Mouse (Mus musculus): Measurements from ENCODE around the gene Nipa1. TPM values are rescaled to one million over a fixed set of nuclear protein-coding genes. Genes with fewer than 3 reads are reported as not detected.

Nipa1 gene
- polyA plus RNA-seq, 1 experiment = 2.3 TPM

GRCm38 (mm10) chr7:55991129-55991528 is 28.6 kb downstream of the Nipa1 start:
- H3K4me1 ChIP-seq (ENCODE audit: control insufficient read depth, insufficient read depth, low read length) = no peaks in the 10 kb centered on the region
- H3K4me3 ChIP-seq (ENCODE audit: low read depth, low read length) = no peak overlapping the region
- H3K36me3 ChIP-seq (ENCODE audit: control insufficient read depth, insufficient read depth, low read length, poor library complexity, severe bottlenecking) = no peaks in the 10 kb centered on the region
- no peaks in the 10 kb centered on the region for H3K9me3 ChIP-seq (replicated peaks; ENCODE audit: control insufficient read depth, insufficient read depth, low read length, poor library complexity, severe bottlenecking)
- no peak overlapping the region for H3K9ac ChIP-seq (ENCODE audit: low read depth, poor library complexity, severe bottlenecking)
- TF ChIP-seq POLR2A (IDR thresholded peaks at IDR 0.05; ENCODE audit: insufficient read depth, low read length) (no peak), CTCF (IDR thresholded peaks at IDR 0.05; ENCODE audit: low read depth, low read length) (no peak), EP300 (IDR thresholded peaks at IDR 0.05; ENCODE audit: insufficient read depth, low read depth, low read length) (no peak)
- no peak overlapping the region for H3K27ac ChIP-seq (ENCODE audit: insufficient read depth, low read length)
- no peaks in the 10 kb centered on the region for H3K27me3 ChIP-seq (ENCODE audit: control insufficient read depth, insufficient read depth, low read length, poor library complexity, severe bottlenecking)

- TF ChIP-seq CTCF (IDR thresholded peaks at IDR 0.05; ENCODE audit: low read depth, low read length) (peak; percentile 61), POLR2A (IDR thresholded peaks at IDR 0.05; ENCODE audit: insufficient read depth, low read length) (no peak)
- H3K4me3 ChIP-seq (ENCODE audit: low read depth, low read length) = no peak overlapping the region
- no peaks in the 10 kb centered on the region for H3K4me1 ChIP-seq (ENCODE audit: control insufficient read depth, insufficient read depth, low read length)
- H3K36me3 ChIP-seq (ENCODE audit: control insufficient read depth, insufficient read depth, low read length, poor library complexity, severe bottlenecking) = no peaks in the 10 kb centered on the region
- no peaks in the 10 kb centered on the region for H3K27me3 ChIP-seq (ENCODE audit: control insufficient read depth, insufficient read depth, low read length, poor library complexity, severe bottlenecking)
- H3K9me3 ChIP-seq (replicated peaks; ENCODE audit: control insufficient read depth, insufficient read depth, low read length, poor library complexity, severe bottlenecking) = no peaks in the 10 kb centered on the region
- H3K9ac ChIP-seq (ENCODE audit: low read depth, poor library complexity, severe bottlenecking) = no peak overlapping the region
- no peak overlapping the region for H3K27ac ChIP-seq (ENCODE audit: insufficient read depth, low read length)
Measured at GRCm38 (mm10) chr7:55986526-55987214, 33.1 kb downstream of the Nipa1 start.

GRCm38 (mm10) chr7:55984754-55985153 is 35.0 kb downstream of the Nipa1 start:
- Histone ChIP-seq H3K9ac (ENCODE audit: low read depth, poor library complexity, severe bottlenecking) (no peak overlapping the region), H3K4me3 (ENCODE audit: low read depth, low read length) (no peak overlapping the region), H3K36me3 (ENCODE audit: control insufficient read depth, insufficient read depth, low read length, poor library complexity, severe bottlenecking) (no peaks in the 10 kb centered on the region), H3K9me3 (replicated peaks; ENCODE audit: control insufficient read depth, insufficient read depth, low read length, poor library complexity, severe bottlenecking) (no peaks in the 10 kb centered on the region), H3K4me1 (ENCODE audit: control insufficient read depth, insufficient read depth, low read length) (no peaks in the 10 kb centered on the region), H3K27me3 (ENCODE audit: control insufficient read depth, insufficient read depth, low read length, poor library complexity, severe bottlenecking) (no peaks in the 10 kb centered on the region), H3K27ac (ENCODE audit: insufficient read depth, low read length) (no peak overlapping the region)
- TF ChIP-seq CTCF (IDR thresholded peaks at IDR 0.05; ENCODE audit: low read depth, low read length) = no peak
- no peak for TF ChIP-seq POLR2A (IDR thresholded peaks at IDR 0.05; ENCODE audit: insufficient read depth, low read length)
- no peak for TF ChIP-seq EP300 (IDR thresholded peaks at IDR 0.05; ENCODE audit: insufficient read depth, low read depth, low read length)

- no peaks in the 10 kb centered on the region for H3K9me3 ChIP-seq (replicated peaks; ENCODE audit: control insufficient read depth, insufficient read depth, low read length, poor library complexity, severe bottlenecking)
- H3K36me3 ChIP-seq (ENCODE audit: control insufficient read depth, insufficient read depth, low read length, poor library complexity, severe bottlenecking) = no peaks in the 10 kb centered on the region
- H3K4me1 ChIP-seq (ENCODE audit: control insufficient read depth, insufficient read depth, low read length) = no peaks in the 10 kb centered on the region
- H3K27me3 ChIP-seq (ENCODE audit: control insufficient read depth, insufficient read depth, low read length, poor library complexity, severe bottlenecking) = no peaks in the 10 kb centered on the region
- no peak for TF ChIP-seq POLR2A (IDR thresholded peaks at IDR 0.05; ENCODE audit: insufficient read depth, low read length)
- TF ChIP-seq EP300 (IDR thresholded peaks at IDR 0.05; ENCODE audit: insufficient read depth, low read depth, low read length) = no peak
- TF ChIP-seq CTCF (IDR thresholded peaks at IDR 0.05; ENCODE audit: low read depth, low read length) = no peak
- H3K4me3 ChIP-seq (ENCODE audit: low read depth, low read length) = no peak overlapping the region
- H3K27ac ChIP-seq (ENCODE audit: insufficient read depth, low read length) = no peak overlapping the region
- H3K9ac ChIP-seq (ENCODE audit: low read depth, poor library complexity, severe bottlenecking) = no peak overlapping the region
Measured at GRCm38 (mm10) chr7:55983107-55983506, 36.6 kb downstream of the Nipa1 start.

DNA sequence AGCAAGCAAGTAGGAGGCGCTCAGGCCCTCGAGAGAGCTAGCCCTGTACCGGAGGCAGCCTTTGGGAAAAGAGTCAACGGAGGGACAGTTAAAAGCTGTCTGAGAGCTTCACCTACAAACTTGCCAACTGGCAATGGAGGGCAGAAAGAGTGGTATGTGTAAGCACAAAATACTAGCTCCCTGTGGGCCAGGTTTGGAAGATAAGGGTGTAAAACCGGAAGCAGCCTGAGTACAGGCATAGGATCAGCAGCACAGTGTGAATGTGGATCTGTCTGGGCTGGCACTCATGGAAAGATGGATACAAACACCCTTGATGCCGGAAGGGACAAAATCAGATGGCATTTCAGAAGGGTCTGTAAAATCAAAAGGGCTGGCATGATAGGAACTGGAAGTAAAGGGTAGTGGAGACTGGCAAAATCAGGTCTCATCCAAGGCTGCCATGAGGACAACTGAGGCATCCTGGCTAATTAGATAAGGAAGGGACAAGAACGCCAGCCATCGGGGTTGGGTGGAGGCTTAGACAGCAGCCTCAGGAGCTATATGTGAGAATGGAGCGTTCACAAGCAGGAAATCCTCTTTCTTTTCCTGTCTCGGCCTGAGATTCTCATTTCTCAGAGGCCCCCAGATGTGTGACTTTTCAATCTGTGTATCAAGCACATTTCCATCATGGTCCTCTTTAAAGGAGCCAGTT is 37.6 kb downstream of the Nipa1 start:
- Histone ChIP-seq H3K9ac (ENCODE audit: low read depth, poor library complexity, severe bottlenecking) (no peak overlapping the region), H3K4me3 (ENCODE audit: low read depth, low read length) (no peak overlapping the region), H3K27ac (ENCODE audit: insufficient read depth, low read length) (no peak overlapping the region), H3K27me3 (ENCODE audit: control insufficient read depth, insufficient read depth, low read length, poor library complexity, severe bottlenecking) (no peaks in the 10 kb centered on the region), H3K9me3 (replicated peaks; ENCODE audit: control insufficient read depth, insufficient read depth, low read length, poor library complexity, severe bottlenecking) (no peaks in the 10 kb centered on the region), H3K36me3 (ENCODE audit: control insufficient read depth, insufficient read depth, low read length, poor library complexity, severe bottlenecking) (no peaks in the 10 kb centered on the region), H3K4me1 (ENCODE audit: control insufficient read depth, insufficient read depth, low read length) (no peaks in the 10 kb centered on the region)
- TF ChIP-seq EP300 (IDR thresholded peaks at IDR 0.05; ENCODE audit: insufficient read depth, low read depth, low read length) = no peak
- TF ChIP-seq CTCF (IDR thresholded peaks at IDR 0.05; ENCODE audit: low read depth, low read length) = no peak
- no peak for TF ChIP-seq POLR2A (IDR thresholded peaks at IDR 0.05; ENCODE audit: insufficient read depth, low read length)

DNA sequence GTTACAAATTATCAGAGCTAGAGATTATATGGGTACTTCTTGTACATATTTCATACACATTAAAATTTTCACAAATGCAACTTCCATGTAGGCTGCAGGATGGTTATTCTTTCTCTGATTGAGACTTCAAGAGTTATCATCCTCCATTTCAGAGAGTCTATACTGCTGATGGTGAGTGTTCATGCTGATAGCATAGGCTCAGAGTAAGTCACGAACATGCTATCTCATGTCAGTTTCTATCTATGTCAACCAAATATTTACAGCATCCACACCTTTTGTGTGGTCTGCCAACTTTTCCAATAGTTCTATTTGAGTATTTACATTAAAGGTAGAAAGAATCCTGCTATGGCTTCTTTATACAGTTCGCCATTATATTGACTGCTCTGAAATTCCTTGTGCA is 38.2 kb downstream of the Nipa1 start:
- TF ChIP-seq POLR2A (IDR thresholded peaks at IDR 0.05; ENCODE audit: insufficient read depth, low read length) = no peak
- Histone ChIP-seq H3K36me3 (ENCODE audit: control insufficient read depth, insufficient read depth, low read length, poor library complexity, severe bottlenecking) (no peaks in the 10 kb centered on the region), H3K27ac (ENCODE audit: insufficient read depth, low read length) (no peak overlapping the region), H3K9ac (ENCODE audit: low read depth, poor library complexity, severe bottlenecking) (no peak overlapping the region), H3K9me3 (replicated peaks; ENCODE audit: control insufficient read depth, insufficient read depth, low read length, poor library complexity, severe bottlenecking) (no peaks in the 10 kb centered on the region), H3K27me3 (ENCODE audit: control insufficient read depth, insufficient read depth, low read length, poor library complexity, severe bottlenecking) (no peaks in the 10 kb centered on the region), H3K4me3 (ENCODE audit: low read depth, low read length) (no peak overlapping the region), H3K4me1 (ENCODE audit: control insufficient read depth, insufficient read depth, low read length) (no peaks in the 10 kb centered on the region)

Measured in ES-Bruce4 (cell line).